Mouse (Mus musculus): ENCODE measurements around the gene Chdh. TPM values are rescaled to one million over a fixed set of nuclear protein-coding genes. Genes with fewer than 3 reads are reported as not detected.

Gene Chdh
- total RNA-seq (2023), result 10 to 100 TPM in 1 of 2 experiments, 1 to 10 TPM in 1; 7.9 to 11.2 TPM

DNA sequence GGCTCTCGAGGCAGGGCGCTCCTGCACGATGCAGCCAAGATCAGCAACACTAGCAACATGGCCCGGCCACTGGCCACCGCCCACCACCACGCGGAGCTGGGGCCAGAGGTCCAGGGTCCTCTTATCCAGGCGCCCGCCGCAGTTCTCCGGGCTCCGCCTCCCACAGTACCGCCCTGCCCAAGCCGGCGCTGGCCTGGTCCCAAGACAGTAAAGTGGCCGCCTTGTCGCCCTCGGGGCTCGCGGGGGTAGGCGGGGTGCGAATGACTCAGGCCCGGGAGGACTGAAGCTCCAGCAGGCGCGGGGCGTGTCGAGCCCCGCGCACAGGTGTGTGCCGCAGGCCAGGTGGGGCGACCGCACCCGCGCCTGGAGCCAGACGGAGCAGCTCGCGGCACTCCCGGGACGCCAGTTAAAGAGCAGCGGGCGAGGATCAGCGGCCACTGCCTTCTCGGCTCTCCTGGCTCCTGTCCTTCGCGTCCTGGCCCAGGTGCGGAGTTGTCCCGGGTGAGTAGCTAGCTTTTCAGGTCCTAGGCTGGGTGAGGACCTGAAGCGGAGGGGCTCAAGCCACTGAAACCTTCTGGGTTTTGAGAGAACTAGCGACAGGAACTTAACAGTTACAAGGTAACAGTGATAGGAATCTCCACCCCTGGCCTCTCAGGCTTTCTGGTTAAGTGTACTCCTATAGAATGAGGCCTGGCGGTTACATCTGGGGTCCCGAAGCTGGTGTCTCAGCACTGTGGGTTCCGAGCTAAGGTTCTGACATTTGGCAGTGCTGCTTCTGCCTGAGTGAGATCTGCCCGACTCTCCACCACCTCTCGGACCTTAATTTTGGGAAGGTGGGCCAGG lies at the start of gene Chdh, which contains the start of gene Il17rb:
Gene Chdh, plus strand, starts transcription at position 291 of the 843 bp plus-strand sequence.
Gene Il17rb, minus strand, starts transcription at position 164 of the 843 bp plus-strand sequence.

DNA sequence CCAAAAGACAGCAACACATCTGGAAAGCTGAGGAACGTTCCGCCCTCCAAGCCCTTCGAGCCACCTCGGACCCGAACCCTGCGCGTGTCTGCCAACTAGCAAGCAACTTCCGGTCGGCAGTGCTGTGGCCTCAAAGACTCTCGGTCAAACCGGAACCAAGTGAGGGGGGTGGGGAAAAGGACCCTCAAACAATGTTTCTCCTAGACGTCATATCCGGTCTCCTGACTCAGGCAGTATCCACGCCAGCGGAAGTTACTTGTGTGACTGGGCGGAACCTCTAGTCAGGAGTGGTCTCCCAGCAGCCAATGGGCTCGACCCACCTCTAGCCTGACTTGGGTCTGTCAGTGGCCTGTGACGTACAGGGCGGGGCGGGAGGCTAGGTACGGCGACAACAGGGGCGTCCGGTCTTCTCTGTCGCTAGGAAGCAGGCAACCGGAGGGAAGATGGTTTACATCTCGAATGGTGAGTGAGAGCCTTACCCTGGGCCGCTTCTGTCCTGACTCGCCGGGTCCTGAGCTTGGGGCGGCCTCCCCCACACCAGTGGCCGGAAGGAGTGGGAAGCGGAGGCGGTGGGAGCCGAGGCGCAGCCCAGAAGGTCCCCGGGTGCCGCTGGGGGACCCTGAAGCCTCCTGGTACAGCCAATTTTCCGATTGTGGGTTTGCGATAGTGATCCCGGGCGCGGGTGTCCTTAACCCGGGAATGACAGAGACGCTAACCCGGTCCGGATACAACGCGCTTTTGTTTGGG lies 40.6 kb upstream of the Chdh start, which contains the start of gene Selenok:
Gene Selenok, plus strand, starts transcription at position 234 of the 747 bp plus-strand sequence.

DNA sequence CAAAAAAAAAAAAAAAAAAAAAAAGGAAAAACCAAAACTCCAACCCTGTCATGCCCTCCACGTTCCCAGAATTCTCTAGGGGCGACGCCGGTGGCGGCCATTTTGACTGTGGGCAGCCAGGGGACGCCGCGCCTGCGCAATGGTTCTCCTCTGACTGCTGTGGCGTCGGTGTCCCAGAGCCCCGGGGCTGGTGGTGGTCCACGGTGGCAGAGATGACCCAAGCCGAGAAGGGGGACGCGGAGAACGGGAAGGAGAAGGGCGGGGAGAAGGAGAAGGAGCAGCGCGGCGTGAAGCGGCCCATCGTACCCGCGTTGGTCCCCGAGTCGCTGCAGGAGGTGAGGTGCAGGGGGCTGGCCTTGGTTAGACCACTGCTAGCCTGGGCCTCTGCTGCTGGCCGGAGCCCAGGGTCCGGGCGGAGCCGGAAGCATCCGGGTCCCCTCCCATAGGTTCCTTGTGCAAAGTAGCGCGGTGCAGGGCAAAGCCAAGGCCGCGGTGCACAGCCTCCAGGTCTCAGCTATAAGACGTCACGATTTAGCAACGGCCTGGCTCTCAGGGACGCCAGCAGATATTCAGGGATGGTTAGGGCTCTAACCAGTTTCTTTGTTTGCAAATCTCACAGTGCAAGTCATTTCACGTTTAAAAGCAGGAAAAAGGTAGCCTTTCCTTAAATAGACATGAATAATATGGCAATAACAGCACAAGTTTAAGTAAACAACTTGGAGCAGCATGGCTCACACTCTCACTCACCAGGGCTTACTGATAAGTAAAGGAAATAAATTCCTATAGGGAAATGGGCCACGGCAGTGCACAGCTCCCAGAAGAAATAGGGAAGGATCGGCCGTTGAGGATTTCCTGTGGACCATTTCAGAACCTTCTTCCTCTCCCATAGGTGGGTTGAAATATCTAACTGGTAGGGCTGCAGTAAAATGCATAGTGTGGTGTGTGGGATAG lies 30.3 kb upstream of the Chdh start, which contains the start of gene Actr8:
Gene Actr8, plus strand, starts transcription at position 84 of the 951 bp plus-strand sequence.

Other genes starting within 250 kb of the Chdh start
- 100 to 1,000 TPM; 127 to 133 TPM for gene Selenok, start 40.7 kb upstream of the Chdh start, total RNA-seq (2023)
- 10 to 100 TPM; 34.0 to 43.0 TPM for gene Actr8, start 30.7 kb upstream of the Chdh start, total RNA-seq (2023)
- under 1 TPM; 0.37 to 0.91 TPM for gene Il17rb, start 127 bp upstream of the Chdh start, total RNA-seq (2023)

Data from neutrophil, adult 59 days (primary cell).